In genomic region chr3:135905729-135906128, GRCm38 (mm10) we compare ENCODE assay signal across 26 mouse cellular contexts.
"Had no signal": no experiment of that assay in that cellular context is flagged by ENCODE, and none has a peak within 500 bp of the region (broad histone marks: within the 10 kb centered on the region; RNA-seq: fewer than 3 reads in every experiment).

No protein-coding gene starts in this region.

- H3K27me3 ChIP-seq: heart, embryonic 12.5 days; hindbrain, embryonic 12.5 days; intestine, embryonic 15.5 days; limb, embryonic 13.5 days; limb, embryonic 15.5 days; liver, embryonic 12.5 days had no signal

- DNase-seq: gastrocnemius, postnatal 14 days; gastrocnemius, postnatal 36 days; heart, adult 18-20 months; heart, postnatal 10 days; heart, postnatal 4 days; kidney, adult 18-20 months; kidney, adult 8-10 months; kidney, postnatal 10 days; kidney, postnatal 25 days; kidney, postnatal 4 days; left cerebral cortex, postnatal 4 days had no signal

- H3K27ac ChIP-seq: heart, embryonic 10.5 days; hindbrain, embryonic 10.5 days; hindbrain, embryonic 12.5 days; hindbrain, embryonic 14.5 days; intestine, embryonic 15.5 days; layer of hippocampus, adult 2 months; left cerebral cortex, adult 2 months; limb, embryonic 15.5 days; liver, embryonic 12.5 days; liver, embryonic 14.5 days had no signal

- H3K9ac ChIP-seq: heart, embryonic 12.5 days; hindbrain, embryonic 12.5 days; hindbrain, embryonic 14.5 days; intestine, embryonic 15.5 days; limb, embryonic 13.5 days; limb, embryonic 15.5 days; liver, embryonic 12.5 days; liver, embryonic 14.5 days had no signal

- ATAC-seq: hindbrain, embryonic 16.5 days; inflammation-experienced regulatory T-cells, adult 6 months; intestine, postnatal 0 days; liver, embryonic 12.5 days had no signal

- H3K36me3 ChIP-seq: heart, embryonic 10.5 days; heart, embryonic 12.5 days; hindbrain, embryonic 10.5 days; hindbrain, embryonic 12.5 days; intestine, embryonic 15.5 days; limb, embryonic 13.5 days; limb, embryonic 15.5 days; liver, embryonic 12.5 days had no signal

- H3K4me1 ChIP-seq: heart, embryonic 10.5 days; heart, embryonic 12.5 days; hindbrain, embryonic 10.5 days; hindbrain, embryonic 12.5 days; intestine, embryonic 15.5 days; limb, embryonic 15.5 days; liver, embryonic 12.5 days had no signal

- H3K4me3 ChIP-seq: heart, embryonic 10.5 days; heart, embryonic 12.5 days; hindbrain, embryonic 10.5 days; hindbrain, embryonic 12.5 days; intestine, embryonic 15.5 days; layer of hippocampus, adult 2 months; left cerebral cortex, adult 2 months; limb, embryonic 13.5 days; limb, embryonic 15.5 days; liver, embryonic 12.5 days had no signal

- H3K4me2 ChIP-seq: heart, embryonic 12.5 days; hindbrain, embryonic 12.5 days; hindbrain, embryonic 14.5 days; intestine, embryonic 15.5 days; limb, embryonic 15.5 days; liver, embryonic 12.5 days had no signal

- H3K9me3 ChIP-seq: heart, embryonic 10.5 days; heart, embryonic 12.5 days; hindbrain, embryonic 10.5 days; hindbrain, embryonic 12.5 days; intestine, embryonic 15.5 days; limb, embryonic 13.5 days; limb, embryonic 15.5 days; liver, embryonic 12.5 days had no signal
